Mouse (Mus musculus) CH12F3 (cell line): Measurements from ENCODE around the gene Tuba3a.

Experiments
- in situ Hi-C: fragments of 300-500 bp; cut with MboI; formaldehyde crosslinking; loops from 2 replicates; pipeline ENCODE4 v1.14.3; 2020; ENCODE audit warnings: low sequenced_read_pairs

Tuba3a gene

DNA sequence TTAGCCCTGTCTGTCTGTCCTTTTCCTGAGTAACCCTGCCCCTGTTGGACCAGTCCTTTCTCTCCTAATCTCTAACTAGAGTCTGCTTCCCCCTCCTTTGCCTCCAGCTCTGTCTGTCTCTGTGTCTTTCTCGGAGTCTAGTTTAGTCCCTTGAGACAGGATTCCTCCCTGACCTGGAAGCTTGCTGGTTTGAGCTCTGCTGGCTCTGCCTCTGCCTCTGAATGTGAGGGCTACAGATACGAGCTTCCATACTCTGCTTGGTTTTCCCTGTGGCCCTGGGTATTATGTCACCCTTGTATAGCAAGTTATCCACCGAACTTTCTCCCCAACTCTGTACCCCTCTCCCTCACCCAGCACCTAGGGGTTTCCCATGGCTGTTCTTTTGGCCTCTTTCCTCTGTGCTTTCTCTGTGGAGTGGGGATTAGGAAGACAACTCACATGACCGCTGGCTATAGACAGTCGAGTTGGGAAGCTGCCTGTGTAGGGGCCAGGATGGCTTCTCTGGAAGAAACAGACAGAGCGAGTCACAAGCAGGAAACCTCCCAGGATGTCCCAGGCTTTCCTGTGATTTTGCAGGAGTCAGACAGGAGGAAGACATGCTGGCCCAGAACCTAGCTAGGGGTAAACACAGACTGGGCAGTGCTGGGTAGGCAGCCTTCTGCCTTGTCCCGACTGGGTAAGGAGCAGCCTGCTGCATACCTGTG is 51.9 kb downstream of the Tuba3a start:
- in situ Hi-C loops, result no loop called here

DNA sequence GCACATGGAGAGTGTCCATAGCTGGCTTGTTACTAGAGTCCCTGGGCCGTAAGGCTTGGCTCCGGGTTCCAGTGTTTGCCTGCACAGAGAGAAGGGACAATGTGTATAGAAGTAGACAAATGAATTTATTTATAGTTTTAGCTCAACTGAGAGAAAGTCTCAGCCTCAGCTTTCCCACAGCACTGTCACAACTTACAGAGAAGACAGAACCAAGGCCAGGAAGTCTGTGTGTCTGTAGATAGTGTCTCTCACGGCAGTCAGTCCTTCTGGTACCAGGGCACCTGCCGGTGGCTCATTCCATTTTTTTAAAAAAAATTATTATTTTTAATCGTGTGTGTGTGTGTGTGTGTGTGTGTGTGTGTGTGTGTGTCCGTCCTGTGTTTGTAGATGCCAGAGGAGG is 53.3 kb downstream of the Tuba3a start:
- in situ Hi-C loops, result no loop called here

DNA sequence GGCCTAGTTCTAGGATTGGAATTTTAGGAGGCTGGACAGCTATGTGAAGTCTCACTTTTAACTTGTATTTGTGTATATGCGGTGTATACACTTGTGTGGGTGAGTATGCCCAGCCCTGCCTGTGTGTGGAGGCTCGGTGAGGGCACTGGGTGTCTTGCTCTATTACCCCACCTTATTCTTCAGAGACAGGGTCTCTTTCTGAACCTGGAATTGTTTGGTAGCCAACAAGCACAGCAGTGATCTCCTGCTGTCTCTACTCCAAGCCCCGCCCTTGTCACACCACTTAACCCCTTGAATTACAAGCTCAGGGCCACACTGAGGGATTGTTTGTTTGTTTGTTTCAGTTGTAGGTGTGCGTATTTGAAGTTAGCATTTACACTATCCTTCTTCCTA is 53.8 kb downstream of the Tuba3a start:
- in situ Hi-C loops, result no loop called here

DNA sequence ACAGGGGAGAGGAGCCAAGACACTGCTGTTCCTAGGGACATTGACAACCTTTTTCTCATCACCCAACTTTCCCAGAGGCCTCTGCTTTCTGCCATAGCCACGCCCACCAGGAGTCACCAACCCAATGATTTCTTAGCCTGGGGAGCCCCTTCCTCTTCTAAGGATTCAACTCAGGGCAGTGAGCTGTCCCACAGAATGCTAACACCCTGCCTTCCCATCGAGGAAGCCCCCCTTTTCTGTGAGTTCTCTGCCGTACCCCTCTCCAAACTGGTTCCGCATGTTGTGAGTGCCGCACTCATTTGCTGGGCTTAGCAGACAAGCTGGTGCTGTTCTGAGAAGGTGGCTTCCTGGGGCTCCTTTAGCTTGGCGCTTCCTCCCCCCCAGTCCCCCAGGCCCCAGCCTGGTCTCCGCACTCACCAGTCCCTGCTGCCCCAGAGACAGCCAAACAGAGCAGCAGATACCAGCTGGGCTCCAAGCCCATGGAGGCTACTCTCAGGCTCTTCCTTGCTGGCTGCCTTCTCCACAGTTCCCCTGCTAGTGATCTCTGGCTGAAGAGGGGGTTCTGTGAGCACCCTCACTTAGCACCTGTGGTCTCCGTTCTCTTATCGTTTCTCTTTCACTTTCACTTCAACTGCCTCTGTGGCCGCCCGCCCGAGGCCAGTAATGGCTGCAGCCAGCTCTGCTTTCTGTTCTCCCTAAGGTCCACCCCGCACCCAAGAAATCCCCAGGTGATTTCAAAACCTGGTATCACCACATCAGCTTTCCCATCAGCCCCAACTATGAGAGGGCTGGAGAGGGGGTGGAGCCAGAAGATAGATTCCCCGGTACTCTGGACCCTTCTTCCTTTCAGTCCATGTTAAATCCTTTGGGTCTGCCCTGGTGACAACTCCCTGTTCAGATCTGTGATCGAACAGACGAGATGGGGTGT is 54.5 kb downstream of the Tuba3a start, which contains the start of gene Tapbpl:
TSS of gene Tapbpl (minus strand) at position 744 of the 928 bp plus-strand sequence.
- in situ Hi-C loops, result no loop called here

DNA sequence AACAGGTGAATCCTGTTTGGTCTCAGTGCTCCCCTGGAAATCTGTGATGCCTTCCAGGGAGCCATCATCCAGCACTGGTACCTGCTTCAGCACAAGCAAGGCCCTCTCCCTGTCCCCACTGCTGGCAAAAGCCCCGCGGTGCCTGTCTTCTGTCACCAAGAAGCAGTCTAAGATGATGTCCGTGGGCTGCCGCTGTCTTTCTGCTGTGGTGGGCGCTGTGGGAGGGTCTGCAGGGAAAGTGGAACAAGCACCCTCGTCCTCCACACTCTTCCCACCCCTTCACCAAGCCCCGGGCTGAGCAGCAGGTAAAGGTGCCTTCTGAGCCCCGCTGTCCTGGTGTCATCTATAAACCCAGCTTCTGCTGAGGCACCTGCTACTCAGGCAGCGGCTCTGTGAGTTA is 55.3 kb downstream of the Tuba3a start:
- in situ Hi-C loops, result no loop called here
